Mouse (Mus musculus): ENCODE data around the gene Ptpn4. TPM values are rescaled to one million over a fixed set of nuclear protein-coding genes. Genes with fewer than 3 reads are reported as not detected.

Ptpn4 gene
- total and polyA plus RNA-seq, 3 experiments: 6.2 to 527 (median 9.5) TPM

GRCm38 (mm10) chr1:119605396-119605795, 232.0 kb downstream of the Ptpn4 start:
- Histone ChIP-seq H3K27me3 (ENCODE audit: control insufficient read depth in 1 of 2, insufficient read depth in 2 of 2, low read length in 2 of 2) (no peaks in the 10 kb centered on the region), H3K36me3 (ENCODE audit: control insufficient read depth in 1 of 2, insufficient read depth in 2 of 2, low read length in 2 of 2) (no peaks in the 10 kb centered on the region), H3K9me3 (replicated peaks; ENCODE audit: insufficient read depth, low read length) (no peaks in the 10 kb centered on the region), H3K27ac (ENCODE audit: control insufficient read depth, low read depth, low read length) (no peak overlapping the region), H3K9ac (ENCODE audit: control insufficient read depth, low read depth, low read length, poor library complexity, severe bottlenecking) (no peak overlapping the region), H3K79me2 (ENCODE audit: control insufficient read depth, insufficient read depth, low read length, poor library complexity) (no peaks in the 10 kb centered on the region), H3K4me1 (ENCODE audit: control insufficient read depth in 1 of 2, insufficient read depth in 2 of 2, low read length in 2 of 2) (no peaks in the 10 kb centered on the region), H3K4me3 (ENCODE audit: control insufficient read depth in 1 of 2, insufficient read depth in 1 of 2, low read depth in 2 of 2, low read length in 2 of 2) (no peak overlapping the region)
- TF ChIP-seq USF2 (IDR thresholded peaks at IDR 0.05; ENCODE audit: borderline replicate concordance in 1 of 2, insufficient read depth in 1 of 2, low read depth in 1 of 2, low read length in 2 of 2): no peak
- no peak for TF ChIP-seq ELF1 (IDR thresholded peaks at IDR 0.05; ENCODE audit: low read depth, low read length)
- no peak for TF ChIP-seq USF1 (IDR thresholded peaks at IDR 0.05; ENCODE audit: low read depth, low read length)
- no peak for TF ChIP-seq MAFK (IDR thresholded peaks at IDR 0.05; ENCODE audit: borderline replicate concordance, low read depth, low read length)
- TF ChIP-seq BHLHE40 (IDR thresholded peaks at IDR 0.05; ENCODE audit: borderline replicate concordance, low read depth, low read length): no peak
- TF ChIP-seq MYC (IDR thresholded peaks at IDR 0.05; ENCODE audit: low read depth, low read length): no peak
- TF ChIP-seq ZNF384 (IDR thresholded peaks at IDR 0.05; ENCODE audit: low read depth, low read length): no peak
- no peak for TF ChIP-seq CHD1 (IDR thresholded peaks at IDR 0.05; ENCODE audit: low read depth, low read length)
- TF ChIP-seq ZC3H11A (IDR thresholded peaks at IDR 0.05; ENCODE audit: low read depth, low read length): no peak
- TF ChIP-seq KAT2A (conservative IDR thresholded peaks at IDR 0.05; ENCODE audit: low read depth, low read length): no peak
- no peak for TF ChIP-seq TBP (IDR thresholded peaks at IDR 0.05; ENCODE audit: low read depth, low read length)
- TF ChIP-seq POLR2A (IDR thresholded peaks at IDR 0.05; ENCODE audit: control insufficient read depth in 1 of 2, insufficient read depth in 1 of 2, low read depth in 1 of 2, low read length in 2 of 2, poor library complexity in 1 of 2): no peak
- no peak for TF ChIP-seq SIN3A (IDR thresholded peaks at IDR 0.05; ENCODE audit: low read length)
- TF ChIP-seq MAZ (IDR thresholded peaks at IDR 0.05; ENCODE audit: low read depth, low read length): no peak
- TF ChIP-seq MEF2A (IDR thresholded peaks at IDR 0.05; ENCODE audit: extremely low read depth, insufficient replicate concordance, low read depth, low read length, poor library complexity, severe bottlenecking): no peak
- no peak for DNase-seq (ENCODE audit: low read depth, low spot score)

Other genes with a start within 250 kb of the Ptpn4 start
- gene Epb41l5, start 188.6 kb downstream of the Ptpn4 start, total RNA-seq (2012; rRNA removed): 6.1 and 7.0 TPM in 2 replicates
- 1 to 10 TPM in 1 of 2 experiments, not detected in 1; 8.8 TPM for gene Epb41l5, start 188.6 kb downstream of the Ptpn4 start, polyA plus RNA-seq (2012; ENCODE audit: insufficient read depth in 1 of 2, insufficient read length in 2 of 2, low read depth in 1 of 2, low replicate concordance in 2 of 2, missing spikeins in 1 of 2)
- gene Tmem177, start 75.6 kb upstream of the Ptpn4 start, total RNA-seq (2012; rRNA removed): 6.0 and 6.2 TPM in 2 replicates
- gene Tmem177, start 75.6 kb upstream of the Ptpn4 start, polyA plus RNA-seq (2012; ENCODE audit: insufficient read depth in 1 of 2, insufficient read length in 2 of 2, low read depth in 1 of 2, low replicate concordance in 2 of 2, missing spikeins in 1 of 2): 1 to 10 TPM in 1 of 2 experiments, not detected in 1; 7.5 TPM
- not detected in 2 replicates for gene Cfap221, start 159.6 kb upstream of the Ptpn4 start, total RNA-seq (2012; rRNA removed)
- gene Cfap221, start 159.6 kb upstream of the Ptpn4 start, polyA plus RNA-seq (2012; ENCODE audit: insufficient read depth in 1 of 2, insufficient read length in 2 of 2, low read depth in 1 of 2, low replicate concordance in 2 of 2, missing spikeins in 1 of 2): not detected
- not detected in 2 replicates for gene Sctr, start 169.3 kb upstream of the Ptpn4 start, total RNA-seq (2012; rRNA removed)
- gene Sctr, start 169.3 kb upstream of the Ptpn4 start, polyA plus RNA-seq (2012; ENCODE audit: insufficient read depth in 1 of 2, insufficient read length in 2 of 2, low read depth in 1 of 2, low replicate concordance in 2 of 2, missing spikeins in 1 of 2): not detected
- 2.6 TPM in 2 replicates for gene Tmem37, start 236.5 kb upstream of the Ptpn4 start, total RNA-seq (2012; rRNA removed)
- 1 to 10 TPM in 1 of 2 experiments, not detected in 1; 9.1 TPM for gene Tmem37, start 236.5 kb upstream of the Ptpn4 start, polyA plus RNA-seq (2012; ENCODE audit: insufficient read depth in 1 of 2, insufficient read length in 2 of 2, low read depth in 1 of 2, low replicate concordance in 2 of 2, missing spikeins in 1 of 2)

All from MEL (cell line).